Mouse (Mus musculus) bone marrow macrophage, adult 2 months (primary cell): ENCODE measurements around the gene Helz. TPM values are rescaled to one million over a fixed set of nuclear protein-coding genes. Genes with fewer than 3 reads are reported as not detected.

Experiments
- H3K27ac ChIP-seq: 2 replicates; pipeline ENCODE4 v1.5.1; 2012; ENCODE audit warnings: low read depth, low read length; ENCODE audit not compliant: insufficient read depth
- H3K4me1 ChIP-seq: 2 replicates; pipeline ENCODE4 v1.6.1; 2012; ENCODE audit warnings: low read length; ENCODE audit not compliant: control insufficient read depth, insufficient read depth
- H3K4me3 ChIP-seq: 2 replicates; pipeline ENCODE4 v1.5.1; 2012; ENCODE audit warnings: mild to moderate bottlenecking, low read length, moderate library complexity; ENCODE audit not compliant: insufficient read depth
- CTCF ChIP-seq: IDR thresholded peaks from 2 replicates; pipeline ENCODE4 v1.5.1; 2012; ENCODE audit warnings: low read depth, mild to moderate bottlenecking, low read length, moderate library complexity
- POLR2A ChIP-seq: IDR thresholded peaks from 2 replicates; pipeline ENCODE4 v1.6.1; 2012; ENCODE audit warnings: mild to moderate bottlenecking, low read depth, low read length, borderline replicate concordance
- polyA plus RNA-seq: library from polyadenylated mRNA; stranded (reverse); fragments of >200 nt; gene quantifications from 2 replicates; pipeline ENCODE4 v1.2.4, GENCODE M21; 2012; ENCODE audit not compliant: missing spikeins, insufficient read depth, insufficient read length

Helz gene
- polyA plus RNA-seq, 1 experiment = 17.3 TPM

DNA sequence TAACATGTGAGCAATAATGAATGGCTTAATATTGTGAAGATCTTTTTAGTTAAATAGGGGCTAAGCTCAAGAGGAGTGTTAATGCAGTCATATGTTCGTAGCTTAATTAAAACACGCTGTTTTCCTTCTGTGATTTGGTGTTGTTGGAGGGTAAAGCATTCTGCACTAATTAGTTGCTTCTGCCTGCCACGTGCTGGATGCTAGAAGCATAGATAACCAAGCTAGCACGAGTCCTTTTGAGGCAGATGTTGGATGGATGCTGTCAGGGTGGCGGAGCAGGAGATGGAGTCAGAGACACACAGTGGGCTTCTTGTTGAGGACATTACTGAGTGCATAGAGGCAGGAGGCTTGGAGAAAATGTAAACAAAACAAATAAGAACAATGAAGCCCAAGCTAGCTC, 109.4 kb downstream of the Helz start:
- Histone ChIP-seq H3K27ac (no peak overlapping the region), H3K4me3 (no peak overlapping the region), H3K4me1 (no peaks in the 10 kb centered on the region)
- TF ChIP-seq POLR2A (no peak), CTCF (no peak)

GRCm38 (mm10) chr11:107660452-107660851, 112.7 kb downstream of the Helz start:
- no peaks in the 10 kb centered on the region for H3K4me1 ChIP-seq
- no peak for TF ChIP-seq POLR2A
- TF ChIP-seq CTCF = no peak
- H3K4me3 ChIP-seq = no peak overlapping the region
- no peak overlapping the region for H3K27ac ChIP-seq

DNA sequence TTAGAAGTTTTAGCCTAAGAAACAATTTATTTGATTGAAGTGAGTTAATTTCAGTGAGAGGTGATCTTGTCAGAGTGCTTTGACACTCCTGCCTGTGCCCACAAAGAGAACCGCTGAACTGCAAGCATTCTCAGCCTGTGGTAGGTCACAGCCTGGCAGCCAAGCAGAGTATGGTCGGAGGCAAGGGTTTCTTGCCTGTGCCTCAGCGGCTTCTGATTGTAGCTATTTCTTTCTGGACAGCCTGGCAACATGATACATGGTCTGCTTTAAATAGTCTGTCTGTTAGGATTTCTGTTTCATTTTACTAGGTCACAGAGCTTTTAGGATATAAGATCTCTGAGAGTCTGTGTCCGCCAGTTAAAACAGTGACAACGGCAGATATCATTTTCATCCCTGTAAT, 114.9 kb downstream of the Helz start:
- Histone ChIP-seq H3K27ac (no peak overlapping the region), H3K4me1 (no peaks in the 10 kb centered on the region), H3K4me3 (no peak overlapping the region)
- TF ChIP-seq POLR2A (no peak), CTCF (no peak)

- no peak for TF ChIP-seq POLR2A
- no peak for TF ChIP-seq CTCF
- Histone ChIP-seq H3K27ac (no peak overlapping the region), H3K4me1 (no peaks in the 10 kb centered on the region)
These were observed 119.8 kb downstream of the Helz start for GRCm38 (mm10) chr11:107667542-107667941.

GRCm38 (mm10) chr11:107668223-107668622, 120.5 kb downstream of the Helz start:
- no peak for TF ChIP-seq POLR2A
- TF ChIP-seq CTCF = no peak
- Histone ChIP-seq H3K4me1 (no peaks in the 10 kb centered on the region), H3K27ac (no peak overlapping the region), H3K4me3 (no peak overlapping the region)

More at GRCm38 (mm10) chr11:107667542-107667941, 119.8 kb downstream of the Helz start:
- H3K4me3 ChIP-seq = no peak overlapping the region

DNA sequence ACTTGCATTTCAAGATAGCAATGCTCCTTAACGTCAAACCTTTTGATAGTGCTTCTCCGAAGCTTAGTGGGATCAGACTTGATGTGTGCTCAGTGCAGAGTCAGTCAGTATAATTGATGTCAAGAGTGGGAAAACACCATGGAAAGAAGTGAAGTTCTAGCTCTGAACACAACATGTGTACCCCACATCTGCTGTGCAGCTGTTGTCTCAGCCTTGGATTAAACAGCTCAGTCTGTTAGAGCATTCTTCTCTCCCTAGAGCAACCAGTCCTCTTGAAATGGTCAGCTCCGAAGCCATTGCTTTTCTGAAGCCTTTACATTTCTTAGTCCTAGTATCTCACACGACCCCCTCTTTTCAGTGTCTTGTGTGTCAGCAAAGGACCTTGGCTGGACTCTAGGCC, 121.2 kb downstream of the Helz start:
- H3K27ac ChIP-seq = no peak overlapping the region
- H3K4me3 ChIP-seq = no peak overlapping the region
- no peaks in the 10 kb centered on the region for H3K4me1 ChIP-seq
- TF ChIP-seq CTCF (no peak), POLR2A (no peak)

GRCm38 (mm10) chr11:107674006-107674405, 126.3 kb downstream of the Helz start:
- TF ChIP-seq POLR2A = no peak
- no peak for TF ChIP-seq CTCF
- peaks cover 9% of the 10 kb centered on the region for H3K4me1 ChIP-seq
- H3K4me3 ChIP-seq = no peak overlapping the region
- no peak overlapping the region for H3K27ac ChIP-seq

DNA sequence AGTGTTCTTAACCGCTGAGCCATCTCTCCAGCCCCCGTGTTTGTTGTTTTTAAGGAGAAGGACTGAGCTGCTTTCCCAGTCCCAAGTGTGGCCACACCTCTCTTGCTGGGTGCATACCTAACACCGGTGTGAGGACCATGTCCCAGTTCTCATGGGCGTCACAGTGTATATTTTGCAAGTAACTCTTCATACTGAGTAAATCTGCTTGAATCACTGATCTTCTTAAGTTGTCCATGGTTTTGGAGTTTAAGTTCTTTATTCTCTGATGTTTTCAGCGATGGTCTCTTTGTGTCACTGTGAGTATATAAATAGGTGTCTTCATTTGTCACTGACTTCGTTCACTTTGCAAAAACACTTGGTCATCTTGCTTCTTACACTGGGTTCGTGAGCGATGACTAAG, 126.9 kb downstream of the Helz start:
- no peak overlapping the region for H3K4me3 ChIP-seq
- TF ChIP-seq POLR2A = no peak
- no peak for TF ChIP-seq CTCF
- no peak overlapping the region for H3K27ac ChIP-seq
- peaks cover 9% of the 10 kb centered on the region for H3K4me1 ChIP-seq

DNA sequence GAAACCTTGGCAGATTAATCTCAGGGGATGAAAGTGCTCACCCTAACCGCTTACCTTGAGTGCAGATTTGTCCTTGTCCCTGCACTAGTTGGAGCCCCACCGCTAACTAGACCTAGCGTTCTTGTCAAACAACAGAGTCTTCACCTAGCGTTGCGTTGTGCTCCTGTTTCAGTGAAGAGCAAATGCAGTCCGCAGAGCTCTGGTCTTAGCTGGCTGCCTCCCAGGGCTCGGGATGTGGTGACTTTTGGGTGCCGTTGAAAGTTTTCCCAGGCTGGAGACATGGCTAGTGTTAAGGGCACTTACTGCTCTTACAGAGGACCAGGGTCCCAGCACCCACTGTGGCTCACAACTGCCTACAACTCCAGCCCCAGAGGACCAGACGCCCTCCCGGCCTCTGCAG, 127.5 kb downstream of the Helz start:
- TF ChIP-seq POLR2A (no peak), CTCF (no peak)
- no peak overlapping the region for H3K27ac ChIP-seq
- H3K4me3 ChIP-seq = no peak overlapping the region
- peaks cover 9% of the 10 kb centered on the region for H3K4me1 ChIP-seq

- no peak for TF ChIP-seq CTCF
- no peak for TF ChIP-seq POLR2A
- no peak overlapping the region for H3K27ac ChIP-seq
These were observed 128.6 kb downstream of the Helz start for GRCm38 (mm10) chr11:107676207-107676940.

More at GRCm38 (mm10) chr11:107676207-107676940, 128.6 kb downstream of the Helz start:
- H3K4me3 ChIP-seq = no peak overlapping the region
- peaks cover 9% of the 10 kb centered on the region for H3K4me1 ChIP-seq
